Mouse (Mus musculus): ENCODE data around the gene Stk36. TPM values are rescaled to one million over a fixed set of nuclear protein-coding genes. Genes with fewer than 3 reads are reported as not detected.

The Stk36 gene
- total RNA-seq, 2 experiments from 2014 or later, result 0.32 TPM; not detected in 1

- no peak for ATAC-seq (replicated peaks; ENCODE audit: poor library complexity)
Observed at GRCm38 (mm10) chr1:74665153-74665552, 63.9 kb downstream of the Stk36 start.

DNA sequence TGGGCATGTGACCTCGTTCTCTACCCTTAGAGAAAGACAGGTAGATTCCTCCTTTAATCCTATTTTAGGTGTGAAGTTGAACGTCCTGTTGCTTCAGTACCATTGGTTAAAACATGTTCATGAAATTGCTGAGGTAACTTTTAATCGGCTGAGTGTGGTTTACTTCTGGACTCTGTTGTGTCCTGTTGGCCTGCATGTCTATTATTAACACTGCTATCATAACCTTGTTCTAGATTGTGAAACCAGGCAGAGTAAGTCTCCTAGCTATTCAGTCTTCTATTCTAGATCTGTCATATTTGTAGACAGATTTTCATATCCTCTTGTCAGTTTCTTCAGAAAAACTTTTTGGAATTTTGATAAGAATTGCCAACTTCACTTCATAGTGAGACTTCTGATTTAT is 67.1 kb downstream of the Stk36 start:
- no peak for ATAC-seq (replicated peaks; ENCODE audit: poor library complexity)

- no peak for ATAC-seq (replicated peaks; ENCODE audit: poor library complexity)
Observed at GRCm38 (mm10) chr1:74672731-74673130, 71.5 kb downstream of the Stk36 start.

DNA sequence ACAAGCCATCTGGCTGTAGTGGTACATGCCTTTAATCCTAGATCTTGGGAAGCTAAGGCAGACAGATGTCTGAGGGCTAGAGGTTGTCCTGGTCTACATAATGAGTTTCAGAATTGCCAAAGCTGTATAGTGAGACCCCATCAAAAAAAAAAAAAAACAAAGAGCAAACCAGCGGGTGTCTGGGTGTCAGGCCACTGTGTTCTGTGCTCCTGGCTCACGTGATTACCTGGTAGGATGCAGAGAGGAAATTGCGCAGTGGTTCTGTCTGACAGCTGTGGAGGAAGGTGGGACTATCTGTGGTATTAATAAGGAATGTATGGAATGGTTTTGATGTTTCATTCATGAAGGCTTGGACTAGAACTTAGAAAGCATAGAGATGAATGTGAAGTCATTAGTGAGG is 75.6 kb downstream of the Stk36 start:
- no peak for ATAC-seq (replicated peaks; ENCODE audit: poor library complexity)

GRCm38 (mm10) chr1:74677843-74678242 is 76.6 kb downstream of the Stk36 start:
- ATAC-seq (replicated peaks; ENCODE audit: poor library complexity), result no peak

Other genes starting within 250 kb of the Stk36 start
- gene Catip, start 239.3 kb upstream of the Stk36 start, total RNA-seq (2015), result 0.37 TPM in 1 of 2 replicates, not detected in the other
- gene Catip, start 239.3 kb upstream of the Stk36 start, total RNA-seq (2017), result not detected in 2 replicates
- gene Slc11a1, start 226.2 kb upstream of the Stk36 start, total RNA-seq (2015), result 2.1 and 3.8 TPM in 2 replicates
- 0.95 and 1.7 TPM in 2 replicates for gene Slc11a1, start 226.2 kb upstream of the Stk36 start, total RNA-seq (2017)
- 79.1 and 89.1 TPM in 2 replicates for gene Ctdsp1, start 209.9 kb upstream of the Stk36 start, total RNA-seq (2015)
- 33.0 and 33.2 TPM in 2 replicates for gene Ctdsp1, start 209.9 kb upstream of the Stk36 start, total RNA-seq (2017)
- gene Vil1, start 192.1 kb upstream of the Stk36 start, total RNA-seq (2015), result not detected in 2 replicates
- gene Vil1, start 192.1 kb upstream of the Stk36 start, total RNA-seq (2017), result not detected in 2 replicates
- 58.9 and 65.3 TPM in 2 replicates for gene Cnot9, start 95.4 kb upstream of the Stk36 start, total RNA-seq (2015)
- 70.1 and 87.8 TPM in 2 replicates for gene Cnot9, start 95.4 kb upstream of the Stk36 start, total RNA-seq (2017)
- not detected in 2 replicates for gene Plcd4, start 58.6 kb upstream of the Stk36 start, total RNA-seq (2015)
- not detected in 2 replicates for gene Plcd4, start 58.6 kb upstream of the Stk36 start, total RNA-seq (2017)
- 27.7 and 29.5 TPM in 2 replicates for gene Usp37, start 57.2 kb upstream of the Stk36 start, total RNA-seq (2015)
- gene Usp37, start 57.2 kb upstream of the Stk36 start, total RNA-seq (2017), result 30.5 and 42.6 TPM in 2 replicates
- gene Zfp142, start 13.2 kb upstream of the Stk36 start, total RNA-seq (2015), result 16.6 and 17.9 TPM in 2 replicates
- 7.1 and 8.4 TPM in 2 replicates for gene Zfp142, start 13.2 kb upstream of the Stk36 start, total RNA-seq (2017)
- 18.4 and 28.7 TPM in 2 replicates for gene Bcs1l, start 13.2 kb upstream of the Stk36 start, total RNA-seq (2015)
- 22.7 and 28.0 TPM in 2 replicates for gene Bcs1l, start 13.2 kb upstream of the Stk36 start, total RNA-seq (2017)
- gene Rnf25, start within 50 bp of the Stk36 start, total RNA-seq (2015), result 16.3 and 16.7 TPM in 2 replicates
- 24.3 and 43.2 TPM in 2 replicates for gene Rnf25, start within 50 bp of the Stk36 start, total RNA-seq (2017)
- gene Ttll4, start 60.3 kb downstream of the Stk36 start, total RNA-seq (2015), result 16.6 and 27.2 TPM in 2 replicates
- gene Ttll4, start 60.3 kb downstream of the Stk36 start, total RNA-seq (2017), result 19.6 and 21.9 TPM in 2 replicates
- gene Cyp27a1, start 112.1 kb downstream of the Stk36 start, total RNA-seq (2015), result 2.4 and 10.6 TPM in 2 replicates
- 4.5 and 5.2 TPM in 2 replicates for gene Cyp27a1, start 112.1 kb downstream of the Stk36 start, total RNA-seq (2017)
- not detected in 2 replicates for gene Prkag3, start 147.8 kb downstream of the Stk36 start, total RNA-seq (2015)
- not detected in 2 replicates for gene Prkag3, start 147.8 kb downstream of the Stk36 start, total RNA-seq (2017)
- 0.07 and 0.17 TPM in 2 replicates for gene Wnt6, start 170.4 kb downstream of the Stk36 start, total RNA-seq (2015)
- 0.74 TPM in 1 of 2 replicates, not detected in the other for gene Wnt6, start 170.4 kb downstream of the Stk36 start, total RNA-seq (2017)
- gene Wnt10a, start 190.1 kb downstream of the Stk36 start, total RNA-seq (2015), result not detected in 2 replicates
- gene Wnt10a, start 190.1 kb downstream of the Stk36 start, total RNA-seq (2017), result not detected in 2 replicates